Comparison of ENCODE assay signal across 9 mouse cellular contexts in genomic region chr7:107526299-107526698, GRCm38 (mm10). TPM values are rescaled to one million over a fixed set of nuclear protein-coding genes. Genes with fewer than 3 reads are reported as not detected.
A peak's percentile ranks its signal among the peaks of the same experiment; 100 is the strongest.
DNase-seq lines count a peak whose midpoint lies in the region; ATAC-seq and TF ChIP-seq lines count a peak whose summit lies in the region.
"Had no signal": no experiment of that assay in that cellular context is flagged by ENCODE, and none has a peak within 500 bp of the region (broad histone marks: within the 10 kb centered on the region; RNA-seq: fewer than 3 reads in every experiment).

No protein-coding gene starts in this region.

- H3K27me3 ChIP-seq in heart, embryonic 11.5 days (ENCODE audit: control insufficient read depth, insufficient read depth, low read length) = no peaks in the 10 kb centered on the region
- H3K27me3 ChIP-seq in Patski = peaks cover 8% of the 10 kb centered on the region
- no peaks in the 10 kb centered on the region for H3K27me3 ChIP-seq in hindbrain, embryonic 11.5 days (ENCODE audit: control insufficient read depth, insufficient read depth, low read length)
- no peaks in the 10 kb centered on the region for H3K27me3 ChIP-seq in midbrain, embryonic 10.5 days (ENCODE audit: low read depth, poor library complexity, severe bottlenecking)
- H3K27me3 ChIP-seq: limb, embryonic 12.5 days had no signal

- no peak overlapping the region for H3K4me2 ChIP-seq in heart, embryonic 11.5 days
- no peak overlapping the region for H3K4me2 ChIP-seq in hindbrain, embryonic 11.5 days (replicated peaks; ENCODE audit: low read depth, low read length)
- H3K4me2 ChIP-seq: limb, embryonic 12.5 days had no signal

- intact Hi-C loops in heart, postnatal 36 days (cut with DNase I) = loop anchor here (10.0 kb wide), 1 partner anchor 311 kb away; no protein-coding TSS in a partner anchor

- 15% methylated on average over 1 of the region's 1 CpGs for WGBS in heart, embryonic 11.5 days (ENCODE audit: insufficient replicate concordance)
- WGBS in hindbrain, embryonic 11.5 days = 17% methylated on average over 1 of the region's 1 CpGs
- WGBS in midbrain, embryonic 10.5 days = 48% methylated on average over 1 of the region's 1 CpGs

- no peak overlapping the region for H3K9ac ChIP-seq in heart, embryonic 11.5 days (ENCODE audit: low read depth, low read length)
- no peak overlapping the region for H3K9ac ChIP-seq in hindbrain, embryonic 11.5 days (ENCODE audit: low read depth, low read length)
- H3K9ac ChIP-seq: limb, embryonic 12.5 days had no signal

- POLR2A ChIA-PET in Patski (lab: Charles Lee) = no interaction called here

- no peaks in the 10 kb centered on the region for H3K4me1 ChIP-seq in heart, embryonic 11.5 days (ENCODE audit: control insufficient read depth, insufficient read depth, low read length)
- no peaks in the 10 kb centered on the region for H3K4me1 ChIP-seq in hindbrain, embryonic 11.5 days (replicated peaks; ENCODE audit: control insufficient read depth, insufficient read depth, low read length)
- H3K4me1 ChIP-seq in midbrain, embryonic 10.5 days = no peaks in the 10 kb centered on the region
- H3K4me1 ChIP-seq: limb, embryonic 12.5 days had no signal

- CTCF ChIA-PET in Patski (lab: Charles Lee) = interaction anchor here (0.8 to 1.4 kb wide), 5 partner anchors 8 to 309 kb away, joined by 3 to 4 read pairs (median 3); no protein-coding TSS in a partner anchor

- no peak for ATAC-seq in heart, embryonic 11.5 days (replicated peaks; ENCODE audit: insufficient number of reproducible peaks, low FRiP score, low TSS enrichment)
- ATAC-seq in Patski = no peak
- peak; percentile 69; the same call in 1 of the 2 replicates for ATAC-seq in hindbrain, embryonic 11.5 days (ENCODE audit: low FRiP score)

- TF ChIP-seq CTCF in Patski (IDR thresholded peaks at IDR 0.05) = peak; percentile 63

- in situ Hi-C loops in Patski (cut with MboI; ENCODE audit: low pct_unique_long_range_greater_than_20kb) = no loop called here

- no peaks in the 10 kb centered on the region for H3K36me3 ChIP-seq in heart, embryonic 11.5 days (ENCODE audit: control insufficient read depth, insufficient read depth, low read length)
- no peaks in the 10 kb centered on the region for H3K36me3 ChIP-seq in hindbrain, embryonic 11.5 days (ENCODE audit: control insufficient read depth, insufficient read depth, low read length)
- H3K36me3 ChIP-seq in midbrain, embryonic 10.5 days = no peaks in the 10 kb centered on the region
- H3K36me3 ChIP-seq: limb, embryonic 12.5 days had no signal

- H3K4me3 ChIP-seq in heart, embryonic 11.5 days (ENCODE audit: low read depth, low read length) = no peak overlapping the region
- H3K4me3 ChIP-seq in hindbrain, embryonic 11.5 days (ENCODE audit: low read depth, low read length) = no peak overlapping the region
- H3K4me3 ChIP-seq in midbrain, embryonic 10.5 days = no peak overlapping the region
- H3K4me3 ChIP-seq: limb, embryonic 12.5 days had no signal

- no peaks in the 10 kb centered on the region for H3K9me3 ChIP-seq in heart, embryonic 11.5 days (replicated peaks; ENCODE audit: control insufficient read depth, low read length)
- no peaks in the 10 kb centered on the region for H3K9me3 ChIP-seq in hindbrain, embryonic 11.5 days (ENCODE audit: control insufficient read depth, low read length)
- no peaks in the 10 kb centered on the region for H3K9me3 ChIP-seq in midbrain, embryonic 10.5 days (replicated peaks)
- H3K9me3 ChIP-seq: limb, embryonic 12.5 days had no signal

- DNase-seq in heart, postnatal 36 days = peak; percentile 5 to 8
- no peak for DNase-seq in Patski (ENCODE audit: low read depth, low spot score)
- DNase-seq in embryo, embryonic 10 days (ENCODE audit: low spot score) = peak; percentile 77
- peak; percentile 68 for DNase-seq in hindbrain, embryonic 11.5 days (ENCODE audit: low spot score)
- peak; percentile 26 for DNase-seq in left cerebral cortex, adult 11 months (ENCODE audit: low spot score)
- peak; percentile 32 for DNase-seq in midbrain, embryonic 10.5 days (ENCODE audit: low spot score)
- DNase-seq in testis, postnatal 10 days (ENCODE audit: low spot score) = peak; percentile 65

- H3K27ac ChIP-seq in heart, embryonic 11.5 days (ENCODE audit: low read depth, low read length) = no peak overlapping the region
- H3K27ac ChIP-seq in hindbrain, embryonic 11.5 days (ENCODE audit: low read depth, low read length) = no peak overlapping the region
- H3K27ac ChIP-seq in midbrain, embryonic 10.5 days (replicated peaks) = no peak overlapping the region
- H3K27ac ChIP-seq: limb, embryonic 12.5 days had no signal

RNA-seq across cellular contexts. Expression of gene Olfml1, which starts 40.9 kb away (rescaled TPM):
- total RNA-seq in heart, postnatal 36 days (2021) = 1 to 10 TPM; 5.1 to 6.2 TPM
- polyA plus RNA-seq in heart, embryonic 11.5 days (2014; fragmentation: Nextera tagmentation; extraction: Ambion mirVana) = 7.3 and 8.2 TPM in 2 replicates
- polyA plus RNA-seq in Patski (2021) = not detected
- polyA plus RNA-seq in hindbrain, embryonic 11.5 days (2014; fragmentation: Nextera tagmentation; extraction: Ambion mirVana) = 10.7 and 11.4 TPM in 2 replicates
- polyA plus RNA-seq in midbrain, embryonic 10.5 days (2016; fragmentation: Nextera tagmentation; extraction: Ambion mirVana) = 5.2 and 6.2 TPM in 2 replicates
